Mouse (Mus musculus) liver, embryonic 14.5 days (tissue): ENCODE results near the gene Pld3. TPM values are rescaled to one million over a fixed set of nuclear protein-coding genes. Genes with fewer than 3 reads are reported as not detected.

Source experiments
- ATAC-seq: fragments of 200-750 bp; cut with Nextera tagmentation; 2 replicates; pipeline ENCODE4 v1.8.0; 2017; ENCODE audit warnings: moderate number of reproducible peaks, mild to moderate bottlenecking, moderate library complexity; ENCODE audit not compliant: insufficient read depth
- DNase-seq, 3 experiments: peaks; one replicate each; pipeline ENCODE4 v3.0.0-alpha.2; 2012 to 2013; ENCODE audit warnings: low read depth in 3 of 3, low spot score in 3 of 3
- H3K27ac ChIP-seq: fragments of 300-500 bp; sonication (generic); 2 replicates; pipeline ENCODE4 v1.5.1; 2014; ENCODE audit warnings: moderate library complexity, mild to moderate bottlenecking, control low read depth, inconsistent platforms
- H3K27me3 ChIP-seq: fragments of 300-500 bp; sonication (generic); 2 replicates; pipeline ENCODE4 v1.6.1; 2014; ENCODE audit warnings: mild to moderate bottlenecking, low read length, moderate library complexity; ENCODE audit not compliant: control insufficient read depth, insufficient read depth
- H3K36me3 ChIP-seq: fragments of 300-500 bp; sonication (generic); replicated peaks from 2 replicates; pipeline ENCODE4 v1.6.1; 2014; ENCODE audit warnings: low read depth; ENCODE audit not compliant: control insufficient read depth, insufficient read depth
- H3K4me1 ChIP-seq, 2 experiments: fragments of 200-500 bp in 1 of 2; fragments of 300-500 bp in 1 of 2; sonication (generic) in 1 of 2; replicated peaks; 2 replicates each; pipeline ENCODE4 v1.6.1; 2012 to 2014; ENCODE audit warnings: antibody characterized with exemption in 1 of 2, inconsistent platforms in 1 of 2, low read length in 1 of 2; ENCODE audit not compliant: control insufficient read depth in 2 of 2, insufficient read depth in 2 of 2
- H3K4me2 ChIP-seq: fragments of 300-500 bp; sonication (generic); 2 replicates; pipeline ENCODE4 v1.6.1; 2014; ENCODE audit warnings: low read depth, mild to moderate bottlenecking, control low read depth, moderate library complexity
- H3K4me3 ChIP-seq, 2 experiments: fragments of 200-500 bp in 1 of 2; fragments of 300-500 bp in 1 of 2; sonication (generic) in 1 of 2; 2 replicates each; pipeline ENCODE4 v1.5.1; 2012 to 2014; ENCODE audit warnings: low read depth in 2 of 2, low read length in 2 of 2, mild to moderate bottlenecking in 2 of 2, control low read depth in 1 of 2, inconsistent platforms in 1 of 2, moderate library complexity in 1 of 2; ENCODE audit not compliant: insufficient read depth in 1 of 2
- H3K9ac ChIP-seq: fragments of 300-500 bp; sonication (generic); replicated peaks from 2 replicates; pipeline ENCODE4 v1.6.1; 2014; ENCODE audit warnings: mild to moderate bottlenecking, control low read depth, moderate library complexity
- H3K9me3 ChIP-seq: fragments of 300-500 bp; sonication (generic); 2 replicates; pipeline ENCODE4 v1.6.1; 2016; ENCODE audit warnings: low read length, mixed read lengths; ENCODE audit not compliant: control insufficient read depth
- CTCF ChIP-seq: IDR thresholded peaks from 2 replicates; pipeline ENCODE4 v1.5.1; 2016; ENCODE audit warnings: antibody characterized with exemption, low read depth, control low read depth
- EP300 ChIP-seq: IDR thresholded peaks from 2 replicates; pipeline ENCODE4 v1.6.1; 2016; ENCODE audit warnings: antibody characterized with exemption, low read depth
- WGBS: fragments of 180-500 bp; shearing (Covaris S2); extraction: QIAGEN DNeasy Blood & Tissue Kit; methylation state at CpG from one replicate; pipeline ENCODE4 v1.1.7; 2014; ENCODE audit not compliant: insufficient replicate concordance; 5-methylcytosine and 5-hydroxymethylcytosine counted together
- polyA plus RNA-seq, 2 experiments: library from polyadenylated mRNA; depleted of rRNA in 1 of 2; stranded (reverse) in 1 of 2; unstranded in 1 of 2; fragments of >200 nt; fragmentation: Nextera tagmentation in 1 of 2; extraction: Ambion mirVana in 1 of 2; gene quantifications; 2 replicates each; pipeline versions ENCODE4 v1.2.1 to v1.2.3; 2012 to 2014

The Pld3 gene
- polyA plus RNA-seq, 2 experiments: 55.0 to 55.9 TPM

- Histone ChIP-seq H3K27me3 (no peaks in the 10 kb centered on the region), H3K9ac (peak overlapping the region; percentile 37; the same call in 1 of the 2 replicates), H3K9me3 (no peaks in the 10 kb centered on the region), H3K27ac (peak overlapping the region; percentile 92), H3K36me3 (peaks cover 31% of the 10 kb centered on the region), H3K4me1 (peaks cover 65 to 73% of the 10 kb centered on the region in 2 experiments), H3K4me2 (peak overlapping the region; percentile 1), H3K4me3 (no peak overlapping the region)
- no peak for DNase-seq
- no peak for ATAC-seq
- TF ChIP-seq CTCF (no peak), EP300 (no peak)
- WGBS: 66% methylated on average over 6 of the region's 6 CpGs
These were observed 16.4 kb downstream of the Pld3 start for GRCm38 (mm10) chr7:27536618-27537017.

- WGBS: 13% methylated on average over 2 of the region's 2 CpGs
- peak; percentile 81 to 85 (median 84) for DNase-seq
- Histone ChIP-seq H3K9me3 (no peaks in the 10 kb centered on the region), H3K27me3 (no peaks in the 10 kb centered on the region), H3K9ac (peak overlapping the region; percentile 76), H3K4me3 (peak overlapping the region; percentile 25 to 41; a peak in 3 of 4 replicates), H3K36me3 (peaks cover 31% of the 10 kb centered on the region), H3K4me2 (peak overlapping the region; percentile 86), H3K4me1 (peaks cover 53 to 61% of the 10 kb centered on the region in 2 experiments), H3K27ac (peak overlapping the region; percentile 92)
- TF ChIP-seq EP300 (peak; percentile 85), CTCF (no peak)
- ATAC-seq: peak; percentile 78
These were observed 17.6 kb downstream of the Pld3 start for GRCm38 (mm10) chr7:27535386-27535785.

GRCm38 (mm10) chr7:27532480-27533050 lies 20.5 kb downstream of the Pld3 start:
- ATAC-seq (no peak), DNase-seq (no peak)
- Histone ChIP-seq H3K36me3 (peaks cover 29% of the 10 kb centered on the region), H3K4me1 (peaks cover 26 to 34% of the 10 kb centered on the region in 2 experiments), H3K9ac (no peak overlapping the region), H3K9me3 (no peaks in the 10 kb centered on the region), H3K27ac (no peak overlapping the region), H3K4me3 (no peak overlapping the region), H3K27me3 (no peaks in the 10 kb centered on the region), H3K4me2 (no peak overlapping the region)
- WGBS: 78% methylated on average over 9 of the region's 9 CpGs
- TF ChIP-seq CTCF (no peak), EP300 (no peak)

- no peak overlapping the region for H3K4me2 ChIP-seq
- H3K4me1 ChIP-seq: peaks cover 20 to 26% of the 10 kb centered on the region in 2 experiments
- no peak for TF ChIP-seq EP300
- no peak for TF ChIP-seq CTCF
- no peaks in the 10 kb centered on the region for H3K27me3 ChIP-seq
- peaks cover 25% of the 10 kb centered on the region for H3K36me3 ChIP-seq
- H3K27ac ChIP-seq: no peak overlapping the region
- DNase-seq: no peak
- 80% methylated on average over 10 of the region's 10 CpGs for WGBS
- H3K9me3 ChIP-seq: no peaks in the 10 kb centered on the region
- no peak overlapping the region for H3K4me3 ChIP-seq
- no peak for ATAC-seq
- H3K9ac ChIP-seq: no peak overlapping the region
These were observed 21.3 kb downstream of the Pld3 start for GRCm38 (mm10) chr7:27531707-27532106.

GRCm38 (mm10) chr7:27530937-27531336 lies 22.1 kb downstream of the Pld3 start:
- H3K4me2 ChIP-seq: no peak overlapping the region
- H3K27me3 ChIP-seq: no peaks in the 10 kb centered on the region
- no peak overlapping the region for H3K9ac ChIP-seq
- no peak overlapping the region for H3K4me3 ChIP-seq
- ATAC-seq: no peak
- H3K9me3 ChIP-seq: no peaks in the 10 kb centered on the region
- H3K27ac ChIP-seq: no peak overlapping the region
- WGBS: 62% methylated on average over 3 of the region's 3 CpGs
- DNase-seq: no peak
- peaks cover 18 to 25% of the 10 kb centered on the region in 2 experiments for H3K4me1 ChIP-seq
- peak; percentile 69 for TF ChIP-seq CTCF
- no peak for TF ChIP-seq EP300
- H3K36me3 ChIP-seq: peaks cover 18% of the 10 kb centered on the region
